Mouse (Mus musculus) gastrocnemius, postnatal 4 days (tissue): ENCODE results near the gene Aunip. TPM values are rescaled to one million over a fixed set of nuclear protein-coding genes. Genes with fewer than 3 reads are reported as not detected.

Experiments used
- DNase-seq, 2 experiments: peaks; one replicate each; pipeline ENCODE4 v3.0.0; 2021 to 2022; ENCODE audit warnings: low spot score in 2 of 2, mixed read lengths in 2 of 2
- total RNA-seq, 2 experiments: library from RNA; stranded (reverse); gene quantifications; 2 replicates each; pipeline ENCODE4 v1.2.3; 2021

Gene Aunip
- total RNA-seq, 2 experiments from 2014 or later: 1.9 to 2.1 TPM

GRCm38 (mm10) chr4:134551494-134552316 is 40.9 kb downstream of the Aunip start, which contains the start of gene Selenon:
Gene Selenon, minus strand, starts transcription at chr4:134552166.
- peak; percentile 57 to 72 for DNase-seq

DNA sequence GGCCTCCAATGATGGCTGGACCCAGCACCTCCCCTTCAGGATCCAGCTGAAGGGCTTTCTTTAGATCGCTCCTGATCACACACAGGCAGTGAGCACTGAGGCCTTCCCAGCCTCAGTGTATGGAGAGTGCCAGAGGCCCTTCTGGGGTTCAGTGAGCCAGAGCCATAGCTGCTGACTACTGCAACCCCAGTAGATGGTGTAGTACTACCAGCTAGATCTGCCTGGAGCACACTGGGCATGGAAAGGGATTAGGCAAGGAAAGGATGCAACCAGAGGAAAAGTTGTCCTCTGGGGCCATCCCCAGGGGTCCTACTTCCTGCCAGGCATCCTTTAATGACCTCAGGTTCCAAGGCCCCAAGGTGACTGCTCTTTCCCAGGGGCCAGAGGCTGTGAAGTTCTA is 42.8 kb downstream of the Aunip start:
- no peak for DNase-seq

- peak in 1 of 2 experiments; percentile 53 for DNase-seq
These were observed 45.3 kb downstream of the Aunip start for GRCm38 (mm10) chr4:134555956-134556580.

- DNase-seq: no peak
These were observed 46.9 kb downstream of the Aunip start for GRCm38 (mm10) chr4:134557626-134558249.

GRCm38 (mm10) chr4:134558570-134559113 is 47.8 kb downstream of the Aunip start:
- DNase-seq: peak in 1 of 2 experiments; percentile 59

GRCm38 (mm10) chr4:134559154-134559553 is 48.4 kb downstream of the Aunip start:
- DNase-seq: no peak

DNA sequence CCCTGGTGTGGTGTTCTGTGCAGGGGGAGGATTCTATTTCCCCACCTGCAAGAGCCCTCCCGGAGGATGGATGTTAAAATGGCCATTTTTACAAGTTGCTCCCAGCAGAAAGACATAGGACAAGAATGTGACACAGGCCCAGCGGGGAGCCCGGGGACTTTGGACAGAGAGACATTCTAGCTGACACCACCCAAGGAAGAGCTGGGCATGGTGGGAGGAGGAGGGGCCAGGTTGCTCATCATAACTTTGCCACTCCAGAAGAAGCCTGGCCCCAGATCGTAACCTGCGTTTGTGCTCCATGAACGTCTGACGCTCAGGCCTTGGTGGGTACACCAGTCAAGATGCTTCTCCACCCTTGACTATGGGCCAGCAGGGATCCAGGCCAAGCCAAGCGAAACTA is 49.9 kb downstream of the Aunip start:
- no peak for DNase-seq

DNA sequence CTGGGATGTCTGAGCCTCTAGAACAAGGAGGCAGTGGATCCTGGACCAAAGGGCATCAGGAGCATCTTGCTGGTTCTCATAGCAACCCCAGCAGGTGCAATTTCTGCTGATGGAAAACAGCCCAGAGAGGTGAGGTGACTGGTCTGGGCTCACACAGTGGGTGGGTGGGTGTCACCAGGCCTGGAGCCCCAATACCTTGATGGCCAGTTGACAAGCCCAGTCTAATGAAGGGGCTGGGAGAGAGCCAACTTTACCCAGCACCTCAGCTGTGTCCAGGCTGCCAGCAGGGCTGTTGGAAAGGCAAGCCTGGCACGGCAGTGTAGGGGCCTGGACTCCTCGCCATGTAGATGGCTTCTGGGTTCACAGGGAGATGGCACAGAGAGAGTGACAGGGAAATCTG is 51.2 kb downstream of the Aunip start:
- DNase-seq: no peak

DNA sequence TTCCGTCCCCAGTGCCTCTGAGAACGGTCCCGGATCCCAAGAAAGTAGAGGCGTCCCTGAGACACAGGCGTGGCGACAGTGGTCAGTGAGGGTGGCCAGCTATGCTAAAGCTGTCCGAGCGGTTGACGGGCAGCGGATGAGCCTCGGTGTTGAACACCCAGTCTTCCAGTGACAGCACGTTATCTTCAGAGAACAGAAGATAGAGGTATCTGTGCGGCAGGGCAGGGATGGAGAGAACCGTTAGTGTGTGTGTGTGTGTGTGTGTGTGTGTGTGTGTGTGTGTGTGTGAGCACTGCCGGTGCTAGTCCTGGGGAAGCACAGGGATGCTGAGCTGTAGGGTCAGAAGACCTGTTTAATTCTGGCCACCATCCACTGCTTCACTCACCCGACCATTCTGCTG is 52.8 kb downstream of the Aunip start:
- no peak for DNase-seq

- no peak for DNase-seq
These were observed 53.3 kb downstream of the Aunip start for GRCm38 (mm10) chr4:134564093-134564492.

- DNase-seq: no peak
These were observed 56.8 kb downstream of the Aunip start for GRCm38 (mm10) chr4:134567377-134568226.

DNA sequence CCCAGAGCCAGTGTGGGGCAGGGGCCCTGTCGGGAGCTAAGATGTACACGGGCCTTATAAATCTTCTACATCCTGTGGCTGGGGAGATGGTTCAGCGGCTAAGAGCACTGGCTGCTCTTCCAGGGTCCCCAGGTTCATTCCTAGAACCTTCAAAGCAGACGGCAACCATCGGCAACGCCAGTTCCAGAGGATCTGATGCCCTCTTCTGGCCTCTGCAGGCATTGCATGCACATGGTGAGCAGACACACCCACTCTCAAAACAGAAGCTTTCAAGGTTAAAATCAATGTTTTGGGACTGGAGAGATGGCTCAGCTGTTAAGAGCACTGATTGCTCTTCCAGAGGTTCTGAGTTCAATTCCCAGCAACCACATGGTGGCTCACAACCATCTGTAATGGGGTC is 58.4 kb downstream of the Aunip start:
- DNase-seq: no peak

DNA sequence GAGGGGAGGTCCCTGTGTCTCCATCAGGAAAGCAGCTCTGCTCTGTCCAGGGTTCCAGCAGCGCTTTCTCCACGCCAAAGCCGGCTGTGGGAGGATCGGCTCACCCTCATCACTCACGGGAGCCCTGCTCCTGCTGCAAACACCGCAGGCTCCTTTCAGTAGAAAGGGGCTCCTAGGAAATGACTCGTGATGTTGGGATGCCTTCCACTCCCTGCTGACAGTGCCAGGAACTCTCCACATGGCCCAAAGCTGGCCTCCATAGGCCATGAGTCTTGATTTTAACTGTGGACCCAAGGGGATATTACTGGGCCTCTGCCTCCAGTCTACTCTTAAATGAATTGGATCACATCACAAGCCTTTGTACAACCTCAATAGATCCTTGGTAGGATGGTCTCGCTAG is 59.0 kb downstream of the Aunip start:
- no peak for DNase-seq

DNA sequence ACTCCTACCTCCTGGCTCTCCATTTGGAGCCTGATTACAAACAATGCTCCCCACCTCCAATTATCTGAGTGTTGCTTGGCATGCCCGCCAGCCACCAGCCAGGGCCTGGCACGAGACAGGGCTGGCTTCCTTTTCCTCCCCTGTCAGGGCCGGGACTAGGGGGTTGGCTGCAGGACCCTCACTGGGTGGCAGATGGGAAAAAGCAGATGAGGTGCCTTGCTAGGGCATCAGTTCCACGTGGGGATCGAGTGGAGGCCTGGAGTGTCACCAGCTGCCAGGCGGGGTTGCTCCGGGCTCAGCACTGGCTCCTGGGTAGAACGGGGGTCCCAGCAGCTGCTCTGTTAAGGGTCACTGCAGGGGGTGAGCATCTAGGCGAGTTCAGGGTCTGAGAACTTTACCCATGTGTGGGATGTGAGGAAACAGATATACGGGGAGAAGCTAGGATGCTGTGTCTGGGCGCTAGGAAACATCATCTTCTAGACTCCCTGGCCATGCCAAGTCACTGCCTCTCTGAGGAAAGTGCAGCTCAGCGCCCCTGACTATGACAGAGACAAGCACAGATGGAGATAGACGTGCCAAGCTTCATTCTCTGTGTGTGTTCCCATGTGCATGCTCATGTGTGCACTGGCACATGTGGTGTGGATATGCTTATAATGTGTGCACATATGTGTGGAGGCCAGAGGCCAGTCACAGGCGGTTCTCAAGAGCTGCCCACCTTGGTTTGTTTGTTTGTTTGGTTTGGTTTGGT is 60.1 kb downstream of the Aunip start:
- DNase-seq: no peak

DNA sequence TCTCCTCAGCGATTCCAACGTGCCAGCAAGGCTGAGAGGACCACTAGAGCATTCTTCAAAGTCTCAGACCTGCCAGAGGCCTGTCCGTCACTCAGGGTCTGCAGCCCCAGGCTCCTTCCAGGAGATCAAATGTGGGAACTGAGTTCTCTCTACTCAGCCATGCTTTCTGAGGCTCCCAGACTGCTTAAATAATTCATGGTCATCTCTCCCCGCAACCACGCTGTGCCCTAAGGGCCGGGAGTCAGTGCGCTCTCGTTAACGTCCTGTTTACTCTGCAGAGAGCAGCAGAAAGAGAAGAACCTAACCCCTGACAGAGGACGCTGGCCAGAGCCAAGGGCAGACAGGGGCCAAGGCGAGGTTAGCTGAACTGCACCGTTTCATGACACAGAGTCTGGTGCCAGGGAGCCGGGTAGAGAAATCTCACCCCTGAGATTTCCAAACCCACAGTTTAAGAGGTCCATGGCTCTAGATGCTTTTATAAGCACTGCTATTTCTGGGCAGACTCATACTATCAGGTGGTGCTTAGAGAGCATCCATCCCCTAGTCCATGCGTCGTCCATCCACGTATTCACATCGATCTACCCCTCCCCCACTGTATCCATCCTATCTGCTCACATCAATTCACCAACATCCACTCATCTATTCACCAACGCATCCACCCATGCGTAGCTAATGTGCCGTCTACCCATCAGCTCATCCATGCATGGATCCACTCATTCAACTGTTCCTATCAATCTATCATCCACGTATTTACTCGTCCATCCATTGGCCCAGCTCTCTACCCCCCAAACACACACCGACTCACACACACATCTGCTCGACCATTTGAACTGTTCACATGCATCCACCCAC is 61.9 kb downstream of the Aunip start:
- no peak for DNase-seq
